Comparison of ENCODE assay signal across 23 mouse cellular contexts in the genomic region with DNA sequence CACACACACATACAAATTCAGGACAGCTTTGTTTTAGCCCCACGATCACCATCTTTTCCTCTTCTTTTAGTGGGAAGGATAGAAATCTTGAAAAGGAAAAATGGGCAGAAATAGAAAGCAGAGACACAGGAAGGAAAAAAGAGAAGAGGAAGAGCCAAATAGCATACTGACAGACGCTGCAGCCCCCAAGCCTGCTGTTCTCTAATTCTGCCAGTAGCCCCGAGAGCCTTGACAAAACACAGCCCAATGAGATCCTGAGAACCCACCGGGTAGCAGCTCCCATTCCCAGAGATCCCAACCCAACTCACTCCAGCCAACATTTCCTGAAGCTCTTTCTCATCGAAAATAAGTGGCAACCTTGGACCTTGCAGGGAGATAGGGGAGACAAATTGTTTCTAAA. TPM values are rescaled to one million over a fixed set of nuclear protein-coding genes. Genes with fewer than 3 reads are reported as not detected.
DNase-seq lines count a peak whose midpoint lies in the region; ATAC-seq and TF ChIP-seq lines count a peak whose summit lies in the region.
"Had no signal": no experiment of that assay in that cellular context is flagged by ENCODE, and none has a peak within 500 bp of the region (broad histone marks: within the 10 kb centered on the region; RNA-seq: fewer than 3 reads in every experiment).

No protein-coding gene starts in this region.

- TF ChIP-seq CTCF in forebrain, postnatal 0 days (IDR thresholded peaks at IDR 0.05; ENCODE audit: low read depth) = no peak

- 62% methylated on average over 5 of the region's 5 CpGs for WGBS in forebrain, postnatal 0 days
- WGBS in forebrain, embryonic 15.5 days = 63% methylated on average over 5 of the region's 5 CpGs

- no peak overlapping the region for H3K4me2 ChIP-seq in forebrain, postnatal 0 days (ENCODE audit: low read depth)
- H3K4me2 ChIP-seq in forebrain, embryonic 15.5 days (replicated peaks) = no peak overlapping the region
- H3K4me2 ChIP-seq: embryonic facial prominence, embryonic 12.5 days; forebrain, embryonic 13.5 days had no signal

- no peaks in the 10 kb centered on the region for H3K4me1 ChIP-seq in forebrain, postnatal 0 days (ENCODE audit: insufficient read depth)
- H3K4me1 ChIP-seq in forebrain, embryonic 15.5 days = no peaks in the 10 kb centered on the region
- H3K4me1 ChIP-seq: embryonic facial prominence, embryonic 10.5 days; embryonic facial prominence, embryonic 12.5 days; forebrain, embryonic 13.5 days had no signal

- peak; percentile 55; the same call in 1 of the 2 replicates for ATAC-seq in forebrain, postnatal 0 days
- no peak for ATAC-seq in forebrain, embryonic 15.5 days (replicated peaks)
- ATAC-seq: activated CD4-positive, CD25-positive, alpha-beta regulatory T cell, adult 4 months; CD4-positive, CD25-positive, alpha-beta regulatory T cell, adult 4 months; forebrain, embryonic 13.5 days; forebrain, embryonic 16.5 days; Patski had no signal

- H3K9me3 ChIP-seq in forebrain, postnatal 0 days (ENCODE audit: low read length) = no peaks in the 10 kb centered on the region
- H3K9me3 ChIP-seq in forebrain, embryonic 15.5 days = no peaks in the 10 kb centered on the region
- H3K9me3 ChIP-seq: embryonic facial prominence, embryonic 10.5 days; embryonic facial prominence, embryonic 12.5 days; forebrain, embryonic 13.5 days; G1E had no signal

- H3K4me3 ChIP-seq in forebrain, postnatal 0 days (ENCODE audit: low read depth, low read length) = no peak overlapping the region
- H3K4me3 ChIP-seq in forebrain, embryonic 15.5 days = no peak overlapping the region
- H3K4me3 ChIP-seq: embryonic facial prominence, embryonic 10.5 days; embryonic facial prominence, embryonic 12.5 days; forebrain, embryonic 13.5 days had no signal

- H3K27me3 ChIP-seq in forebrain, postnatal 0 days (ENCODE audit: insufficient read depth, low read length) = no peaks in the 10 kb centered on the region
- no peaks in the 10 kb centered on the region for H3K27me3 ChIP-seq in forebrain, embryonic 15.5 days
- H3K27me3 ChIP-seq: CH12.LX had no signal

- no peaks in the 10 kb centered on the region for H3K36me3 ChIP-seq in forebrain, postnatal 0 days (ENCODE audit: insufficient read depth)
- no peaks in the 10 kb centered on the region for H3K36me3 ChIP-seq in forebrain, embryonic 15.5 days
- H3K36me3 ChIP-seq: embryonic facial prominence, embryonic 10.5 days; embryonic facial prominence, embryonic 12.5 days; G1E had no signal

- no peak overlapping the region for H3K27ac ChIP-seq in forebrain, postnatal 0 days (ENCODE audit: low read depth, low read length)
- no peak overlapping the region for H3K27ac ChIP-seq in forebrain, embryonic 15.5 days (replicated peaks)
- H3K27ac ChIP-seq: embryonic facial prominence, embryonic 10.5 days; embryonic facial prominence, embryonic 12.5 days; forebrain, embryonic 13.5 days had no signal

- no peak overlapping the region for H3K9ac ChIP-seq in forebrain, postnatal 0 days
- H3K9ac ChIP-seq in forebrain, embryonic 15.5 days (replicated peaks) = no peak overlapping the region
- H3K9ac ChIP-seq: embryonic facial prominence, embryonic 12.5 days; forebrain, embryonic 13.5 days had no signal

- peak; percentile 10 to 22 for DNase-seq in cerebellum, postnatal 10 days
- DNase-seq in cerebellum, adult 9-10 months = no peak
- DNase-seq in forebrain, postnatal 0 days = peak; percentile 43
- peak; percentile 48 for DNase-seq in layer of hippocampus, adult 9-11 months
- DNase-seq in layer of hippocampus, postnatal 25 days (ENCODE audit: extremely low spot score in 1 of 2, low spot score in 1 of 2) = no peak
- DNase-seq in right cerebral cortex, postnatal 10 days (ENCODE audit: low spot score in 2 of 2) = peak; percentile 48 to 66
- no peak for DNase-seq in right cerebral cortex, postnatal 14 days
- DNase-seq: adrenal gland, adult 8-10 months; adrenal gland, postnatal 14 days; B cell, adult 2 months; cerebellum, adult 18-20 months; cerebellum, adult 8-10 months; cerebellum, postnatal 25 days had no signal

RNA-seq across cellular contexts. Expression of a gene that starts 19.4 kb away (rescaled TPM):
- total RNA-seq in forebrain, postnatal 0 days (2014; rRNA removed) = 431 and 491 TPM in 2 replicates
- 290 and 385 TPM in 2 replicates for polyA plus RNA-seq in forebrain, postnatal 0 days (2015; fragmentation: Nextera tagmentation; extraction: Ambion mirVana)
- 424 and 441 TPM in 2 replicates for polyA plus RNA-seq in forebrain, embryonic 15.5 days (2015; fragmentation: Nextera tagmentation; extraction: Ambion mirVana)
- total RNA-seq in layer of hippocampus, postnatal 25 days (2021) = 100 to 1,000 TPM; 716 to 752 TPM
- polyA plus RNA-seq: G1E had no signal

RNA-seq across cellular contexts. Expression of a gene that starts 49.1 kb away (rescaled TPM):
- 6.8 and 7.4 TPM in 2 replicates for total RNA-seq in forebrain, postnatal 0 days (2014; rRNA removed)
- polyA plus RNA-seq in forebrain, postnatal 0 days (2015; fragmentation: Nextera tagmentation; extraction: Ambion mirVana) = 8.0 and 8.5 TPM in 2 replicates
- polyA plus RNA-seq in forebrain, embryonic 15.5 days (2015; fragmentation: Nextera tagmentation; extraction: Ambion mirVana) = 11.0 and 11.4 TPM in 2 replicates
- total RNA-seq in layer of hippocampus, postnatal 25 days (2021) = 10 to 100 TPM; 11.5 to 11.6 TPM

Comparison
In these comparisons a context has a peak if more than half of its experiments do, and no peak if none do; other contexts are left out.
1. DNase-seq: peak in cerebellum, postnatal 10 days (2 of 2), forebrain, postnatal 0 days (single experiment), layer of hippocampus, adult 9-11 months (single experiment) and right cerebral cortex, postnatal 10 days (2 of 2); none in cerebellum, adult 9-10 months (single experiment), layer of hippocampus, postnatal 25 days (0 of 2) and right cerebral cortex, postnatal 14 days (single experiment).